Mouse (Mus musculus): ENCODE results near the gene Ifngr1. TPM values are rescaled to one million over a fixed set of nuclear protein-coding genes. Genes with fewer than 3 reads are reported as not detected.
"Not testable (repeated sequence)": the region's sequence is repeated elsewhere in the genome, so short reads cannot be mapped to it uniquely, and the experiment has no call there.

Gene Ifngr1
- polyA plus RNA-seq, 2 experiments from 2014 or later, result 280 to 446 TPM

GRCm38 (mm10) chr10:19589626-19590025, 2.1 kb upstream of the Ifngr1 start:
- no peak for ATAC-seq

- ATAC-seq, result no peak
Observed at GRCm38 (mm10) chr10:19591286-19591640, 486 bp upstream of the Ifngr1 start.

GRCm38 (mm10) chr10:19592556-19592955, 807 bp downstream of the Ifngr1 start:
- ATAC-seq, result no peak

- no peak for ATAC-seq
Observed at GRCm38 (mm10) chr10:19593296-19593695, 1.5 kb downstream of the Ifngr1 start.

GRCm38 (mm10) chr10:19594201-19594905, 2.6 kb downstream of the Ifngr1 start:
- ATAC-seq, result peak; percentile 10

- ATAC-seq, result no peak
Observed at GRCm38 (mm10) chr10:19596866-19597265, 5.1 kb downstream of the Ifngr1 start.

GRCm38 (mm10) chr10:19598091-19598490, 6.3 kb downstream of the Ifngr1 start:
- peak; percentile 79 for ATAC-seq

GRCm38 (mm10) chr10:19599331-19600092, 7.8 kb downstream of the Ifngr1 start:
- ATAC-seq, result no peak

GRCm38 (mm10) chr10:19600093-19600420, 8.3 kb downstream of the Ifngr1 start:
- ATAC-seq, result no peak

GRCm38 (mm10) chr10:19601502-19601901, 9.8 kb downstream of the Ifngr1 start:
- ATAC-seq, result not testable (repeated sequence)

GRCm38 (mm10) chr10:19603231-19603630, 11.5 kb downstream of the Ifngr1 start:
- ATAC-seq, result no peak

GRCm38 (mm10) chr10:19609125-19609524, 17.4 kb downstream of the Ifngr1 start:
- no peak for ATAC-seq

- ATAC-seq, result no peak
Observed at GRCm38 (mm10) chr10:19611616-19612015, 19.9 kb downstream of the Ifngr1 start.

GRCm38 (mm10) chr10:19613111-19613753, 21.5 kb downstream of the Ifngr1 start:
- ATAC-seq, result no peak

GRCm38 (mm10) chr10:19619736-19620135, 28.0 kb downstream of the Ifngr1 start:
- ATAC-seq, result no peak

GRCm38 (mm10) chr10:19621408-19622048, 29.8 kb downstream of the Ifngr1 start, which contains the start of gene Il22ra2:
Il22ra2 (plus strand) TSS chr10:19621998.
- ATAC-seq, result no peak

GRCm38 (mm10) chr10:19624617-19625016, 32.9 kb downstream of the Ifngr1 start:
- ATAC-seq, result no peak

GRCm38 (mm10) chr10:19627342-19627741, 35.6 kb downstream of the Ifngr1 start:
- no peak for ATAC-seq

GRCm38 (mm10) chr10:19627748-19628147, 36.0 kb downstream of the Ifngr1 start:
- ATAC-seq, result no peak

- ATAC-seq, result no peak
Observed at GRCm38 (mm10) chr10:19631616-19632195, 40.0 kb downstream of the Ifngr1 start.

- no peak for ATAC-seq
Observed at GRCm38 (mm10) chr10:19638851-19639250, 47.1 kb downstream of the Ifngr1 start.

GRCm38 (mm10) chr10:19639630-19640029, 47.9 kb downstream of the Ifngr1 start:
- ATAC-seq, result no peak

GRCm38 (mm10) chr10:19645119-19645518, 53.4 kb downstream of the Ifngr1 start:
- no peak for ATAC-seq
